In genomic region chr14:73098677-73099387, GRCm38 (mm10) we compare ENCODE assay signal across 9 mouse cellular contexts. TPM values are rescaled to one million over a fixed set of nuclear protein-coding genes. Genes with fewer than 3 reads are reported as not detected.
A peak's percentile ranks its signal among the peaks of the same experiment; 100 is the strongest.
DNase-seq lines count a peak whose midpoint lies in the region; ATAC-seq and TF ChIP-seq lines count a peak whose summit lies in the region.
"Had no signal": no experiment of that assay in that cellular context is flagged by ENCODE, and none has a peak within 500 bp of the region (broad histone marks: within the 10 kb centered on the region; RNA-seq: fewer than 3 reads in every experiment).

No protein-coding gene starts in this region.

- ATAC-seq in kidney, embryonic 16.5 days (ENCODE audit: low FRiP score, low TSS enrichment): no peak
- ATAC-seq in forebrain, embryonic 14.5 days: peak; percentile 26; the same call in 1 of the 2 replicates
- ATAC-seq in lung, embryonic 16.5 days (ENCODE audit: low read depth): peak; percentile 43; the same call in 1 of the 2 replicates

- H3K4me3 ChIP-seq in kidney, embryonic 16.5 days (ENCODE audit: low read length): no peak overlapping the region
- H3K4me3 ChIP-seq in E14TG2a.4 (replicated peaks; ENCODE audit: low read length): no peak overlapping the region
- H3K4me3 ChIP-seq in forebrain, embryonic 14.5 days (ENCODE audit: low read depth, low read length): no peak overlapping the region
- H3K4me3 ChIP-seq in lung, embryonic 16.5 days (ENCODE audit: low read length): no peak overlapping the region
- H3K4me3 ChIP-seq: myocyte had no signal

- H3K27ac ChIP-seq in kidney, embryonic 16.5 days (ENCODE audit: low read length): no peak overlapping the region
- no peak overlapping the region for H3K27ac ChIP-seq in forebrain, embryonic 14.5 days (ENCODE audit: low read depth, low read length)
- H3K27ac ChIP-seq in lung, embryonic 16.5 days (ENCODE audit: low read length): no peak overlapping the region

- peak; percentile 45 for DNase-seq in kidney, adult 18-20 months
- peak; percentile 57 for DNase-seq in adrenal gland, postnatal 10 days
- peak; percentile 79 for DNase-seq in forebrain, embryonic 14.5 days (ENCODE audit: low spot score)
- DNase-seq in retina, postnatal 7 days (ENCODE audit: low read depth, low spot score): peak; percentile 55
- no peak for DNase-seq in urinary bladder, postnatal 14 days (ENCODE audit: low spot score)

- no peak overlapping the region for H3K9ac ChIP-seq in kidney, embryonic 16.5 days (replicated peaks; ENCODE audit: low read length)
- H3K9ac ChIP-seq in forebrain, embryonic 14.5 days (ENCODE audit: low read length): no peak overlapping the region
- no peak overlapping the region for H3K9ac ChIP-seq in lung, embryonic 16.5 days (ENCODE audit: low read length)

- no peaks in the 10 kb centered on the region for H3K4me1 ChIP-seq in kidney, embryonic 16.5 days (ENCODE audit: insufficient read depth, low read length)
- H3K4me1 ChIP-seq in E14TG2a.4 (replicated peaks; ENCODE audit: low read depth, low read length): 0 out of 2 replicates have a peak, but pooled peaks cover 3% of the 10 kb centered on the region
- H3K4me1 ChIP-seq in forebrain, embryonic 14.5 days (ENCODE audit: control insufficient read depth, insufficient read depth, low read length): no peaks in the 10 kb centered on the region
- H3K4me1 ChIP-seq in lung, embryonic 16.5 days (replicated peaks; ENCODE audit: control insufficient read depth, insufficient read depth, low read length): no peaks in the 10 kb centered on the region

- TF ChIP-seq CTCF in E14TG2a.4 (conservative IDR thresholded peaks at IDR 0.05; ENCODE audit: low read length): peak; percentile 61

- H3K9me3 ChIP-seq in kidney, embryonic 16.5 days (ENCODE audit: low read length): no peaks in the 10 kb centered on the region
- H3K9me3 ChIP-seq in E14TG2a.4 (ENCODE audit: low read length): peaks cover 6% of the 10 kb centered on the region; the same call in 1 of the 2 replicates
- no peaks in the 10 kb centered on the region for H3K9me3 ChIP-seq in forebrain, embryonic 14.5 days (replicated peaks; ENCODE audit: control insufficient read depth, low read length)
- no peaks in the 10 kb centered on the region for H3K9me3 ChIP-seq in lung, embryonic 16.5 days (ENCODE audit: control insufficient read depth, low read length)

- no peaks in the 10 kb centered on the region for H3K27me3 ChIP-seq in kidney, embryonic 16.5 days (ENCODE audit: insufficient read depth, low read length)
- peaks cover 12% of the 10 kb centered on the region; the same call in 1 of the 2 replicates for H3K27me3 ChIP-seq in E14TG2a.4 (ENCODE audit: insufficient read depth, low read length)
- no peaks in the 10 kb centered on the region for H3K27me3 ChIP-seq in forebrain, embryonic 14.5 days (replicated peaks; ENCODE audit: control insufficient read depth, insufficient read depth, low read length)
- H3K27me3 ChIP-seq in lung, embryonic 16.5 days (ENCODE audit: control insufficient read depth, insufficient read depth, low read depth, low read length): no peaks in the 10 kb centered on the region

- H3K4me2 ChIP-seq in kidney, embryonic 16.5 days (replicated peaks; ENCODE audit: low read depth, low read length): no peak overlapping the region
- H3K4me2 ChIP-seq in forebrain, embryonic 14.5 days (ENCODE audit: low read length): no peak overlapping the region
- no peak overlapping the region for H3K4me2 ChIP-seq in lung, embryonic 16.5 days (ENCODE audit: low read depth, low read length)

- H3K36me3 ChIP-seq in kidney, embryonic 16.5 days (ENCODE audit: insufficient read depth, low read length): no peaks in the 10 kb centered on the region
- H3K36me3 ChIP-seq in E14TG2a.4 (ENCODE audit: insufficient read depth, low read length): no peaks in the 10 kb centered on the region
- H3K36me3 ChIP-seq in forebrain, embryonic 14.5 days (ENCODE audit: control insufficient read depth, insufficient read depth, low read length): no peaks in the 10 kb centered on the region
- no peaks in the 10 kb centered on the region for H3K36me3 ChIP-seq in lung, embryonic 16.5 days (ENCODE audit: control insufficient read depth, insufficient read depth, low read length)

- WGBS in kidney, embryonic 16.5 days: 38% methylated on average over 10 of the region's 10 CpGs
- WGBS in forebrain, embryonic 14.5 days: 43% methylated on average over 10 of the region's 10 CpGs
- WGBS in lung, embryonic 16.5 days: 37% methylated on average over 10 of the region's 10 CpGs

RNA-seq across cellular contexts. Expression of gene Rcbtb2, which starts 24.0 kb away (rescaled TPM):
- polyA plus RNA-seq in kidney, embryonic 16.5 days (2015; fragmentation: Nextera tagmentation; extraction: Ambion mirVana): 123 and 127 TPM in 2 replicates
- total RNA-seq in adrenal gland, postnatal 10 days (2021): 10 to 100 TPM; 49.9 to 64.4 TPM
- 83.1 and 91.8 TPM in 2 replicates for polyA plus RNA-seq in forebrain, embryonic 14.5 days (2014; fragmentation: Nextera tagmentation; extraction: Ambion mirVana)
- polyA plus RNA-seq in lung, embryonic 16.5 days (2015; fragmentation: Nextera tagmentation; extraction: Ambion mirVana): 99.7 and 101 TPM in 2 replicates

RNA-seq across cellular contexts. Expression of gene Cysltr2, which starts 49.9 kb away (rescaled TPM):
- 0.50 and 0.75 TPM in 2 replicates for polyA plus RNA-seq in kidney, embryonic 16.5 days (2015; fragmentation: Nextera tagmentation; extraction: Ambion mirVana)
- 1 to 10 TPM in 1 of 2 experiments, under 1 TPM in 1; 0.81 to 1.4 TPM for total RNA-seq in adrenal gland, postnatal 10 days (2021)
- 0.18 TPM in 1 of 2 replicates, not detected in the other for polyA plus RNA-seq in forebrain, embryonic 14.5 days (2014; fragmentation: Nextera tagmentation; extraction: Ambion mirVana)
- 0.60 and 1.2 TPM in 2 replicates for polyA plus RNA-seq in lung, embryonic 16.5 days (2015; fragmentation: Nextera tagmentation; extraction: Ambion mirVana)
- polyA plus RNA-seq: myocyte had no signal
